Mouse (Mus musculus) mature B cell (primary cell): ENCODE data around the gene Poldip2.

Experiments
- in situ Hi-C: fragments of 300-500 bp; cut with MboI; formaldehyde crosslinking; loops from 2 replicates; pipeline ENCODE4 v1.14.3; 2019

Poldip2 gene

GRCm38 (mm10) chr11:78512025-78512957 is at the start of gene Poldip2, which contains the start of gene Tmem199:
Gene Poldip2 (plus strand): TSS chr11:78512193.
Gene Tmem199 (minus strand): TSS chr11:78512172.
- in situ Hi-C loops, result no loop called here

- in situ Hi-C loops, result no loop called here
Measured at GRCm38 (mm10) chr11:78462669-78463068, 49.3 kb upstream of the Poldip2 start.

- in situ Hi-C loops, result no loop called here
Measured at GRCm38 (mm10) chr11:78463286-78464036, 48.5 kb upstream of the Poldip2 start.

GRCm38 (mm10) chr11:78465116-78465515 is 46.9 kb upstream of the Poldip2 start:
- in situ Hi-C loops, result no loop called here

GRCm38 (mm10) chr11:78465568-78466180 is 46.3 kb upstream of the Poldip2 start, which contains the start of gene Slc46a1:
Gene Slc46a1 (plus strand): TSS chr11:78465697.
- in situ Hi-C loops, result no loop called here

- in situ Hi-C loops, result no loop called here
Measured at GRCm38 (mm10) chr11:78466242-78466912, 45.6 kb upstream of the Poldip2 start.

GRCm38 (mm10) chr11:78467515-78467914 is 44.5 kb upstream of the Poldip2 start:
- in situ Hi-C loops, result no loop called here

- in situ Hi-C loops, result no loop called here
Measured at GRCm38 (mm10) chr11:78467932-78468331, 44.1 kb upstream of the Poldip2 start.

- in situ Hi-C loops, result no loop called here
Measured at GRCm38 (mm10) chr11:78471326-78472103, 40.5 kb upstream of the Poldip2 start.

- in situ Hi-C loops, result no loop called here
Measured at GRCm38 (mm10) chr11:78475289-78475688, 36.7 kb upstream of the Poldip2 start.

- in situ Hi-C loops, result no loop called here
Measured at GRCm38 (mm10) chr11:78483639-78484038, 28.4 kb upstream of the Poldip2 start.

- in situ Hi-C loops, result no loop called here
Measured at GRCm38 (mm10) chr11:78488168-78488567, 23.8 kb upstream of the Poldip2 start.

GRCm38 (mm10) chr11:78490781-78491241 is 21.2 kb upstream of the Poldip2 start:
- in situ Hi-C loops, result no loop called here

GRCm38 (mm10) chr11:78495904-78496303 is 16.1 kb upstream of the Poldip2 start:
- in situ Hi-C loops, result no loop called here

- in situ Hi-C loops, result no loop called here
Measured at GRCm38 (mm10) chr11:78497071-78497541, 14.9 kb upstream of the Poldip2 start.

- in situ Hi-C loops, result no loop called here
Measured at GRCm38 (mm10) chr11:78497544-78498522, 14.2 kb upstream of the Poldip2 start, which contains the start of gene Sarm1. Gene Sarm1 (minus strand): TSS chr11:78497754.

GRCm38 (mm10) chr11:78499004-78499403 is 13.0 kb upstream of the Poldip2 start, which contains the start of gene Vtn:
Gene Vtn (plus strand): TSS chr11:78499091.
- in situ Hi-C loops, result no loop called here

- in situ Hi-C loops, result no loop called here
Measured at GRCm38 (mm10) chr11:78499543-78499942, 12.4 kb upstream of the Poldip2 start.

- in situ Hi-C loops, result no loop called here
Measured at GRCm38 (mm10) chr11:78500623-78501202, 11.3 kb upstream of the Poldip2 start.
